Mouse (Mus musculus) adrenal gland (tissue): ENCODE measurements around the gene Olfr464.
"Not testable (repeated sequence)": the region's sequence is repeated elsewhere in the genome, so short reads cannot be mapped to it uniquely, and the experiment has no call there.

Experiments used
- intact Hi-C: fragments of 180-260 bp; cut with DNase I; formaldehyde crosslinking; loops from one replicate; pipeline ENCODE4 v1.15.1; 2025

The Olfr464 gene

DNA sequence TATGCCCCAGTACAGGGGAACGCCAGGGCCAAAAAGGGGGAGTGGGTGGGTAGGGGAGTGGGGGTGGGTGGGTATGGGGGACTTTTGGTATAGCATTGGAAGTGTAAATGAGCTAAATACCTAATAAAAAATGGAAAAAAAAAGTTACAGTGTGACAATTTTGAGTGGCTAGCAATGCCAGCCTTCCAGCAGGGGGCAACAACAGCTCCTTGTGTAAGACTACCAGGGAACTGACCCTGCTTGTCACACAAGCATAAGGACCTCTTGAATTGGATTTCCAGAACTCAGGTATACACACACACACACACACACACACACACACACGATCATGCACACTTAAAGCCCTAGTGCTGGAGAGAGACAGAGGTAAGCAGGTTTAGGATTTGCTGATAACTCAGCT, 53.9 kb downstream of the Olfr464 start:
- intact Hi-C loops = not testable (repeated sequence)
